21 mouse cellular contexts compared by ENCODE assay signal in the genomic region with DNA sequence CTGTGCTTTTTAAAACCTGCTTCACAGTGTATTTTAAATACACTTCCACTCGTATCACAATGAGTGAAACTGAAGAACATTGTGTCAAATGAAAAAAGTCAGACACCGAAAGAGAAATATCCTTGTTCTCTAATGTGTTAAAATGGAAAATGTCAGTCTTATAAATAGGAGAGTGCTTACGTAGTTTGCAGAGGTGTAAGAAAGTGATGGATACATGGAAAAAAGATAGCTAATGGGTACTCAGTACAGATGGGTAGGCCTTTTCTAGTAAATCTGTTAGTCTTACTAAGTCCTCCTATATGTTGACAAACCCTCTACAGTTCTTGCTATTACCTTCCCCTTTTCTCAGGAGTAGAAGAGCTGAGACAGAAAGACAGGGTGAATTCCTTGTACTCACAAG.
"Had no signal": no experiment of that assay in that cellular context is flagged by ENCODE, and none has a peak within 500 bp of the region (broad histone marks: within the 10 kb centered on the region; RNA-seq: fewer than 3 reads in every experiment).

No protein-coding gene starts in this region.

- ATAC-seq: hindbrain, embryonic 16.5 days; hindbrain, postnatal 0 days; inflammation-experienced regulatory T-cells, adult 6 months; intestine, embryonic 15.5 days; intestine, embryonic 16.5 days; intestine, postnatal 0 days had no signal

- DNase-seq: heart, postnatal 10 days; heart, postnatal 14 days; heart, postnatal 4 days; kidney, adult 11 months; kidney, adult 18-20 months; kidney, adult 2 months; kidney, adult 8-10 months; kidney, adult 9 months; kidney, postnatal 10 days; kidney, postnatal 14 days; kidney, postnatal 25 days; kidney, postnatal 36 days; kidney, postnatal 4 days; layer of hippocampus, adult 9-11 months; layer of hippocampus, postnatal 36 days had no signal
